Mouse (Mus musculus): ENCODE data around the gene Gcnt4. TPM values are rescaled to one million over a fixed set of nuclear protein-coding genes. Genes with fewer than 3 reads are reported as not detected.
"Not testable (repeated sequence)": the region's sequence is repeated elsewhere in the genome, so short reads cannot be mapped to it uniquely, and the experiment has no call there.

Gcnt4 gene
- polyA plus RNA-seq, 1 experiment from 2014 or later = not detected

DNA sequence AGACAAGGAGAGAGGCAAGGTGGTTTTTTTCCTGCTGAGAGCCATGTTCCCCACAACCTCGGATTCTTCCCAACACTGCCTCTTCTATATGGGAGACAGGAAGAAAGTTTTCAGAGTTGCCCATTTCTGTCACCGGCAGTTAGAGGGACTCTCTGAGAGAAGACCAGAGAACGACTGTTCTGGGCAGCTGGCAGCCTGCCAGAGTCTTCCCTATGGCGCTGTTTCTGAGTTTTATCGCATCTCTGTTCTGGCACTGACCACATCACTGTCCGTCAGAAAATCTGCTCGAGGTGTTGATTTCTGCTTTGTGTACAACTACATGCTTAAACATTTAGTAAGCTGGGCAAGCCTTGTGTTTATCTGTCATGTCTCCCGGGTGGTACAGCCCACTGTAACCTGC lies 8.9 kb downstream of the Gcnt4 start:
- Histone ChIP-seq H3K36me3 (ENCODE audit: inconsistent target) (no peaks in the 10 kb centered on the region), H3K79me2 (ENCODE audit: inconsistent target) (no peaks in the 10 kb centered on the region), H3K27ac (no peak overlapping the region), H3K4me3 (ENCODE audit: inconsistent target) (no peak overlapping the region)
- 61% methylated on average over 8 of the region's 8 CpGs for WGBS (ENCODE audit: missing documents)

DNA sequence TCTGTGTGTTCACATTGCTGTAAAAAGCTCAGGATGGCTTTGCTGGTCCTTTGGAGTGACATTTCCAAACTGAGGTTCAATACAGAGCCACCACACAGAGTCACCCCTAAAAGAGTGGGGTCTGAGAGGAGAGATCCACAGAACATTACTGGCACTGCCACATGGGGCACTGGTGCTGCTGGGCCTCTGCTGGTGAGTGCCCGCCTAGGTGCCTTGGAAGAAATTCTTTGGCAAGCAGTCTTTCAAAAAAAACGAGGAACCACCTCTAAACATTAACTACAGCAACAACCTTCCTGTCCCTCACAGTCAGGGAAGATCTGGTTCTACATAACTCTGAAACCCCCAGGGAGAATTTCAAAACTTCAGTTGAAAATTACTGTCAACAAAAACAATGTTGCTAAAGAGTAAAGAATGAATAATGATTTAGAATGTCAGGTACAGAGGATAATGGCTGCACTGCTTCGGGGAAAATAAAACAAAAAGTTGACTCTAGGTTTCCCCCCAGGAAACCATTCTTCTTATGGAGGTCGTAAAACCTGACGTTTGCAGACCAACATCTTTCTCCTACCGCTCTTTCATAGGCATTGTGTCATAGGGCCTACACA lies 11.8 kb downstream of the Gcnt4 start:
- Histone ChIP-seq H3K4me3 (ENCODE audit: inconsistent target) (no peak overlapping the region), H3K27ac (no peak overlapping the region), H3K79me2 (ENCODE audit: inconsistent target) (no peaks in the 10 kb centered on the region), H3K36me3 (ENCODE audit: inconsistent target) (no peaks in the 10 kb centered on the region)
- WGBS (ENCODE audit: missing documents) = 46% methylated on average over 6 of the region's 6 CpGs

DNA sequence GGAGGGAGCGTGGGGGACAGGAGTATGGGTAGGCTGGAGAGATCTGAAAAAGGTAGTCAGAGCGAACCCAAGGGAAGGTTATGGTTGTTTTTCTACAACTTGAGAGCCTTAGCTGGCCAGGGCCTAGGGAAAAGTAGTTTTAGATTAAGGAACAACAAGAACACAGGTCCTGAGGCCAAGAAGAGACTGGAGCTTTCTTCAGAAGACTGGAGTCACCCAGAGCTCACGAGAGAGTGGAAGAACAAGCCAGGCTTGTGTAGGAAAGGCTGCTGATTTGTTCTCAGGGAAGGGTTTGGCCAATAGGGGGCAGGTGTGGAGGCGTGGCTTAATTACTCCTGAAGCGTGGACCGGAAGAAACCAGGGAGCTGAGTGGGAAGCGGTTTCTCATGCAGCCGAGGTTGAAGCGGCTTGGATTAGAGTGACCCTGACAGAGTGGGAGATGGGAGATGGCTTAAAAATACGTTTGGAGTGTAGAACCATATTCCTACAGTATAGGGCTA lies 12.6 kb downstream of the Gcnt4 start:
- Histone ChIP-seq H3K36me3 (ENCODE audit: inconsistent target) (no peaks in the 10 kb centered on the region), H3K27ac (no peak overlapping the region), H3K79me2 (ENCODE audit: inconsistent target) (no peaks in the 10 kb centered on the region), H3K4me3 (ENCODE audit: inconsistent target) (no peak overlapping the region)
- WGBS (ENCODE audit: missing documents) = 94% methylated on average over 10 of the region's 10 CpGs

DNA sequence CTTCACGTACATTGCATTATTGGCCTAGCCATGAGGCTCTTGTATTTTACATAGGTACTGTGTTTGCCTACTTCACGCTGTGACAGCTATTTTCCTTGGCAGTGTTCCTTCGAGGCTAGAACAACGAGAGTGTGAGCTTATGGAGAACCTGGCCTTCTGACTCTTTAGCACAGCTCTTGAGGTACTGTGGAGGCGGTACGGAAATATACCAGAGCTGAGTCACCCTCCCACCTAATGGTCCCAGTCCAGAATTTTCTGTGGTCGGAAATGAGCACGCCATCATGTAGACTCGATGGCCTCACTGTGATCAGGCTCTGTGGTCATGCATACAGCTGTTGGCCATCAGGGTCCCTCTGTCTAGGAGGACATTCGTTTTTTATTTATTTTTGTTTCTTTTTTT lies 15.2 kb downstream of the Gcnt4 start:
- no peak overlapping the region for H3K4me3 ChIP-seq (ENCODE audit: inconsistent target)
- H3K27ac ChIP-seq = no peak overlapping the region
- 80% methylated on average over 9 of the region's 10 CpGs for WGBS (ENCODE audit: missing documents)
- no peaks in the 10 kb centered on the region for H3K36me3 ChIP-seq (ENCODE audit: inconsistent target)
- no peaks in the 10 kb centered on the region for H3K79me2 ChIP-seq (ENCODE audit: inconsistent target)

DNA sequence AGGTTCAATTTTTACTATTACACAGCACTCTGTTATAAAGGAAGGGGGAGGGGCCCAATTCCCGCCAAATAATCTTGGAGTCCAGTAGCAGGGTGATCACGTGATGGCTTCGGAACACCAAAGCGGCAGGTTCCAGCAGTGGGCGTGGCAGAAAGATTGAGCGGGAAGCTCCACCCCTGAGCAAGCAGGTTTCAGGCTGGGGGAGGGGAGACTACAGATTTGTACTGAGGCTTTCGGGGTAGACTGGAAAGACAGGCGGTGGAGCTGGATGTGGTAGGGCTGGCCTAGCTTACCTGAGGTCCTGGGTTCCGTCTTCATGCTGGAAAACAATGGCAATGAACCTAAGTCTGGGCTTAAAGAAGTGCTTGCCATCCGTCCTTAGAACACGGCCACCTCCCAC lies 17.0 kb downstream of the Gcnt4 start:
- H3K79me2 ChIP-seq (ENCODE audit: inconsistent target); H3K4me3 ChIP-seq (ENCODE audit: inconsistent target); H3K36me3 ChIP-seq (ENCODE audit: inconsistent target); H3K27ac ChIP-seq: not testable (repeated sequence)
- WGBS (ENCODE audit: missing documents) = 95% methylated on average over 11 of the region's 11 CpGs

DNA sequence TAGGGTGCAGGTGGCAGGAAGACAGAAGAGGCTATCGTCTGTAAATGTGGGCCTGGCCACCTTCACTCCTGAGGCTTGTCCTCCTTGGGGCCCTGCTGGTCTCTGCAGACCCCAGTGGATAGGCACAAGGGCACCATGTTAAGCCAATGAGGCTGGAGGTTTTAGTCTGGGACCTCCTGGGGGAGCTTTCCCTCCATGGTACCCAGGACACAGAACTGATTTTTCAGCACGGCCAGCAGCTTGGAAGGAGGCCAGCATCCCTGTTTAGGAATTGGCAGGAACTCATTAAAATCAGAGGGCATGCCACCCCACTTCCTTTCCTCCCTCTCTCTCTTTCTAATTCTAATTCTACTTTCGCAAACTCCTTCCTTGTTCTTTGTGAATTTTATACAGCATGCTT lies 19.1 kb downstream of the Gcnt4 start:
- Histone ChIP-seq H3K36me3 (ENCODE audit: inconsistent target) (no peaks in the 10 kb centered on the region), H3K79me2 (ENCODE audit: inconsistent target) (no peaks in the 10 kb centered on the region), H3K4me3 (ENCODE audit: inconsistent target) (no peak overlapping the region), H3K27ac (no peak overlapping the region)
- 47% methylated on average over 3 of the region's 3 CpGs for WGBS (ENCODE audit: missing documents)

DNA sequence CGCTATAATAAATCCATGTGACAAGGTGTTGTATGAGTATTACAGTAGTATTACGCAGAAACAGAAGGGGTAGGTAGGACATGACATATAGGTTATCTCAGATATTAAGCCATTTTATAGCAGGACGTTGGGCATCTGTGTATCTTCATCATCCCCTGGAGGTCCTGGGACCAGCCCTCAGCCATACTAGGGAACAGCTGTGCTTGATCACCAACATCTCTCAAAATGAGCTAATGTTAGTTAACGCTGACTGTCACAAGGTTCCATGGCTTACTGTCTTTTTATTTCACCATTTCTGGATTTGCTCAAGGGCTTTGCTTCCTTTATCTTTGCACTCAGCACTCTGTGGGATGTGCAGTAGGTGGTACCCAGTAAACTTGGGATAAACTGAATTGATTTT lies 21.3 kb downstream of the Gcnt4 start:
- Histone ChIP-seq H3K79me2 (ENCODE audit: inconsistent target) (no peaks in the 10 kb centered on the region), H3K4me3 (ENCODE audit: inconsistent target) (no peak overlapping the region), H3K27ac (no peak overlapping the region), H3K36me3 (ENCODE audit: inconsistent target) (no peaks in the 10 kb centered on the region)
- WGBS (ENCODE audit: missing documents) = 96% methylated on average over 4 of the region's 4 CpGs

DNA sequence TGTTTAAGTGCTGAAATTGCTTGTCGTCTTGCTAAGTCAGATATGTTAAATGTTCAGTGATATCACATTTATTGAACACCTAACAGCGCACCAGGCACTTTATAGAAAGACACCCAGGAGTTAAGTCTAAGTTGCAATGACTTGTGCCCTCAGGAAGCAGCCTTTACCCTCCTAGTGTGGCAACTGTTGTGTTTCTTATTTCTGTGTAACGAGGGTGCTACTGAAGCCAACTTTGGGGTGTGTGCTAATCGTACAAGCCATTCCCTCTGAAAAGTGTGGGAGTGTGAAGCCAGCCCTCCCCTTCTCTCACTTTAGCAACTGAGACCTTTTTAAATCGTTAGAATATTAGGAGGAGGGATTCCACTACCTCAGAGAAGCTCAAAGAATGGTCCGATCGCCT lies 23.2 kb downstream of the Gcnt4 start:
- H3K36me3 ChIP-seq (ENCODE audit: inconsistent target) = no peaks in the 10 kb centered on the region
- no peak overlapping the region for H3K27ac ChIP-seq
- no peaks in the 10 kb centered on the region for H3K79me2 ChIP-seq (ENCODE audit: inconsistent target)
- no peak overlapping the region for H3K4me3 ChIP-seq (ENCODE audit: inconsistent target)
- whole genome bisulfite sequencing (ENCODE audit: missing documents) = 95% methylated on average over 7 of the region's 7 CpGs

DNA sequence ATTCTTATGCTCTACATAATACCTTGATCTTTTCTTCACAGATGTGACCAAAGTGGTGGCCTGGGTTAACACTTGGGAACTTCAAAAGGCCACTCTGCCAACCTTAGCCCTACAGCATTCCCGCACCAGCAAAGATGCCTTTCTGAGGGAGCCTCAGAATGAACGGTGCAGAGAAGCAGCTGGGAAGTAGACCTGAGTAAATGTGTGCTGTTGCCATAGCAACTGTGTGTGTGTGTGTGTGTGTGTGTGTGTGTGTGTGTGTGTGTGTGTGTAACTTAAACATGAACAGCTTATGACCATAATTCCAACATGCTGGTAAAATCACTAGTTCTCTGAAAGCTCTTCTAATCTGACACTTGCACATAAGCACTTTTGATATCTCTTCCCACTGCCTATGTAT lies 27.4 kb downstream of the Gcnt4 start:
- Histone ChIP-seq H3K79me2 (ENCODE audit: inconsistent target) (no peaks in the 10 kb centered on the region), H3K27ac (no peak overlapping the region), H3K4me3 (ENCODE audit: inconsistent target) (no peak overlapping the region), H3K36me3 (ENCODE audit: inconsistent target) (no peaks in the 10 kb centered on the region)
- WGBS (ENCODE audit: missing documents) = 100% methylated on average over 1 of the region's 2 CpGs

DNA sequence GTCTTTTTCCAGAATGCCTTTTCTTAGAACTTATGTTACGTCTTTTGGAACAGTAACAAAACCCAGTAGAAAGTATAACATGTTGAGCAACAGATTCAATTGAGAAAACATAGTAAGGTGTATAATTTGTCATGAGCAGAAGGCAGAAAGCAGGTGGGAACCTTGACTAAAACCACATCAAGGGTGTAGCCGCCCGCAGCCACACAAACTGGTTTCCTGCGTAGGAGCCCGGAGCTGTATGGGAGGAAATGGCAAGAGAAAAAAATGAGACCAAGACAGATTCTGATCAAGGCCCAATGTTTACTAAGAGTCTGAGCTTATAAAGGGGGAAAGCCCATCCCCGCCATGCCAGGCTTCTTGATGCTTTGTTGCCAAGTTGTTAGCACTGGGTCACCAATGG lies 32.0 kb downstream of the Gcnt4 start:
- 25% methylated on average over 6 of the region's 6 CpGs for WGBS (ENCODE audit: missing documents)
- Histone ChIP-seq H3K27ac (no peak overlapping the region), H3K4me3 (ENCODE audit: inconsistent target) (no peak overlapping the region), H3K79me2 (ENCODE audit: inconsistent target) (no peaks in the 10 kb centered on the region), H3K36me3 (ENCODE audit: inconsistent target) (no peaks in the 10 kb centered on the region)

DNA sequence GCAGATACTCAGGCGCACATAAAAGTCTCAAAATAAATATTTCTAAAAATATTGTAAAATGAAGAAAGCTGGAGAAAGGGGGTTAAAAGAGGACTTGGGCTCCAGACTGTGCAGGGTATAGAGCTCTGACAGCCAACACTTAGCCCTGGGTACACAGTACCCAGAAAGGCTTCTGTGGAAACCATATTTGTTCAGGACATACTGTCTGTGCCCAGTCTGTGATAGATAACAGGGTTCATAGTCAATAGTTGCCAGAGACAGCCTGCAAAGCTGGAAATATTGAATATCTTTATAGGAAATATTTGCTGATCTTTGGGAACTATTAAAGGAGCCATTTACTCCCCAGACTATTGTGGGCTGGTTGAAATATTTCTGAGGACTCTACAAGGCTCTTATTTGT lies 35.5 kb downstream of the Gcnt4 start:
- no peaks in the 10 kb centered on the region for H3K79me2 ChIP-seq (ENCODE audit: inconsistent target)
- H3K27ac ChIP-seq = no peak overlapping the region
- no peaks in the 10 kb centered on the region for H3K36me3 ChIP-seq (ENCODE audit: inconsistent target)
- WGBS (ENCODE audit: missing documents) = no CpG with 5 or more reads among the region's 1 CpGs
- H3K4me3 ChIP-seq (ENCODE audit: inconsistent target) = no peak overlapping the region

DNA sequence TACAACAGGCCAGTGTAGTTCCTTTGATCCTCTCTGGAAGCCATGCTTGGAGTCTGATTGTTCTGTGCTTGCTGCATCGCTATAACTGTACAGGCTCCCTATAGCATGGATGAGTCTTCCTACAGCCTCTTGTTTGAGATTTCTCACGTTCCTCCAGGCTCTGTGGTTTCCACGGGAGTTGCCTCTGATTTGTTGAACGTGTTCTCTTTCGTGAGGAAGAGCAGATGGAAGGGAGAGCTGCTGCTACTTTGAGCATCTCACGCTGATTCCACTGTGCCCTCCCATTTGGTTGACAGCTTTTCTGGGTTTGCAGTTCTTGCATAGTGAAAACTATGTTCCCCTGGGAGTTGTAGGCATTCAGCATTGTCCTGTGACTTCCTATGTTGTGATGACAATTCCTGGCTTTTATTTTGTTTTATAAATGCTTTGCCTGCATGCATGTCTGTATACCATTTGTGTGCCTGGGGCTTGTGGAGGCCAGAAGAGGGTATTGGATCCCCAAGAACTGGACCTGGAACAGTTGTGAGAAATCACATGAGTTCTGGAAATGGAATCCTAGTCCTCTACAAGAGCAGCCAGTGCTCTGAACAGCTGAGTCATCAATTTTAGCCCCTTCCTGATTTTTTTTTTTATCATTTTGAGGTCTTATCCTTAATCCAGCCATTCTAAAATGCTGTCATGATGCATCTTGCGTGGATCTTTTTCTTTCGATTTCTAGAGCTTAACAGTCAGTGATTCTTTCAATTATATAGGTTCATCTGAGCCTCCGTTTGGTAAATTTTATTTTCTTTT lies 37.1 kb downstream of the Gcnt4 start:
- H3K27ac ChIP-seq = no peak overlapping the region
- H3K36me3 ChIP-seq (ENCODE audit: inconsistent target) = no peaks in the 10 kb centered on the region
- no peaks in the 10 kb centered on the region for H3K79me2 ChIP-seq (ENCODE audit: inconsistent target)
- no peak overlapping the region for H3K4me3 ChIP-seq (ENCODE audit: inconsistent target)
- 82% methylated on average over 8 of the region's 9 CpGs for WGBS (ENCODE audit: missing documents)

DNA sequence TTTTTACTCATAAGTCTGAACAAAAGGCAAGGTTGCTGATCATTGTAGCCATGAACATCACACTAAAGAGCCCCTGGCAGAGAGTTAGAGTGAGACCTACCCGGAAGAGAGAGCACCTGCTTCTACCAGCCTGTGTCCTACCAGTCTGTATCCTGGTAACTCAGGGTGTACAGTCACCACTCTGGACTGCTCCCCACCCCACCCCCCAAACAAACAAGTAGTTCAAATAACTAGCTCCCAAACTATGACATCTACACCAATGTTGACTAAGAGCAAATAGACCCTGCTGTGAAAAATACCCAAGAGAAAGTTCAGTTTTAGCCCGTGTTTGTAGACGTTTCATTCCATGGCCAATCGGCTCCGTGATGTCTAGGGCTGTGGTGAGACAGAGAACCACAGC lies 38.3 kb downstream of the Gcnt4 start:
- Histone ChIP-seq H3K36me3 (ENCODE audit: inconsistent target) (no peaks in the 10 kb centered on the region), H3K79me2 (ENCODE audit: inconsistent target) (no peaks in the 10 kb centered on the region), H3K27ac (no peak overlapping the region), H3K4me3 (ENCODE audit: inconsistent target) (no peak overlapping the region)
- 97% methylated on average over 5 of the region's 5 CpGs for WGBS (ENCODE audit: missing documents)

DNA sequence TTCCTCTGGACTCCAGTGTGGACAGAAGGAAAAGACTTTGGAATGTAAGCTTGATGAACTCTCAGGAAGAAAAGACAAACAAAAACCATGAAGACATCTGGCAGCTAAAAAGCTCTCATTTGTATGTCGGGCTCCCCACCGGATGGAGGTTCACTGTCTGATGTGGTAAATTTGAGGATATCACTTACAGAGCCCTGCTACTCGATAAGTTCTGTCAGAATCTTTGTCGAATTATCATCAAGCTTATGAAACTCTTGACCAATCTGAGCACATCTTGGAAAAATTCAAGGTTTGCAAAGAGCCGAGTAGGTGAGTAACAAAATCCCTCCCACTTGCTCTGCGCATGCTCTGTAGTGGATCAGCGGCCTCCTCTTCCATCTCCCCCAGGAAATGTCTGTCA lies 40.5 kb downstream of the Gcnt4 start:
- H3K4me3 ChIP-seq (ENCODE audit: inconsistent target) = no peak overlapping the region
- H3K79me2 ChIP-seq (ENCODE audit: inconsistent target) = no peaks in the 10 kb centered on the region
- WGBS (ENCODE audit: missing documents) = 96% methylated on average over 7 of the region's 7 CpGs
- H3K36me3 ChIP-seq (ENCODE audit: inconsistent target) = no peaks in the 10 kb centered on the region
- no peak overlapping the region for H3K27ac ChIP-seq

DNA sequence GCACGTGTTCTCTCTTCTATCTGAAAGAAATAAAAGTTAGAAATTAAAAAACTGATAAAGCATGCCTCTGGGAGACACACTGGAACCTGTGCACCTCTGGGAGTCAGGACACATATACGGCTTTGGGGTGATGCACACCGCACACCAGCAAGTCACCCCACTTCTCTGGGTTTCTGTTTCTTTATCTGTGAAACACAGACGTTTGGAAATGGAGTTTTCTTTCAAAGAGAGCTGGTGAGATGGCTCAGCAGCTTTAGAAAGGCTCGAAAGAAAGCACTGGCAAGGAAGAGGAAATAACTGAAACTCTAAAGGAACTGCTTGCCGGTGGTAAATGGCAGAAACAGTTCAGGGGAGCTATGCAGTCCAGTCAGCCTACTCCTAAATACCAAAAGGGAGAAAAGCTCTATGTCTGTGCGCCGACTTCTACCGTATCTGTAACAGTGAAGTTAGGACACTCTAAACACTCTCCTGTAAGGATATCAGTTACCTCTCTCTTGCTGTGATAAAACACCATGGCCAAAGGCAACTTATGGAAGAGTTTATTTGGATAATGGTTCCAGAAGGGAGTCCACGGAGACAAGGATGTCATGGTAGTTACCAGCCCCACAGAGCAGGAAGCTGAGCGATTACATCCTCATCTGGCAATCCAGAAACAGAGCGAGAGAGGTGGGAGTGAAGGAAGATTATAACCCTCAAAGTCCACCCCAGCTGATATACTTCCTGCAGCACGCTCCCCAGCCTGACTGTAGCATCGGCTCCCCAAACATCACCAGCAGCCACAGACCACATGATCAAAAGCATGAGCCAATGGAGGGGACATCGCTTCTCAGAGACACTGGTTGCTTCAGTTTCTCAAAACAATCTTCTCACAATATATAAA lies 42.0 kb downstream of the Gcnt4 start:
- 54% methylated on average over 15 of the region's 15 CpGs for WGBS (ENCODE audit: missing documents)

More for the DNA sequence above, 42.0 kb downstream of the Gcnt4 start:
- Histone ChIP-seq H3K79me2 (ENCODE audit: inconsistent target) (no peaks in the 10 kb centered on the region), H3K36me3 (ENCODE audit: inconsistent target) (no peaks in the 10 kb centered on the region), H3K4me3 (ENCODE audit: inconsistent target) (no peak overlapping the region), H3K27ac (no peak overlapping the region)
